Mouse (Mus musculus) forebrain, embryonic 14.5 days (tissue): ENCODE measurements at regions not wholly inside any gene's neighbourhood (a gene's known extent, or its start where the extent isn't known, plus 50 kb on each side); places are given as distances from the start of the nearest gene placed in this dataset.

ENCODE experiments used
- ATAC-seq: fragments of 200-750 bp; cut with Nextera tagmentation; 2 replicates; pipeline ENCODE4 v1.8.0; 2017; ENCODE audit warnings: mild to moderate bottlenecking, moderate library complexity
- DNase-seq: peaks from one replicate; pipeline ENCODE4 v3.0.0-alpha.2; 2015; ENCODE audit warnings: low spot score
- H3K27ac ChIP-seq: fragments of 300-500 bp; sonication (generic); 2 replicates; pipeline ENCODE4 v1.5.1; 2014; ENCODE audit warnings: low read depth, mild to moderate bottlenecking, control low read depth, low read length, moderate library complexity
- H3K27me3 ChIP-seq: fragments of 300-500 bp; sonication (generic); replicated peaks from 2 replicates; pipeline ENCODE4 v1.6.1; 2014; ENCODE audit warnings: low read length, control low read depth, mixed read lengths; ENCODE audit not compliant: control insufficient read depth, insufficient read depth
- H3K36me3 ChIP-seq: fragments of 300-500 bp; sonication (generic); 2 replicates; pipeline ENCODE4 v1.6.1; 2014; ENCODE audit warnings: low read length, control low read depth; ENCODE audit not compliant: control insufficient read depth, insufficient read depth
- H3K4me1 ChIP-seq: fragments of 300-500 bp; sonication (generic); 2 replicates; pipeline ENCODE4 v1.6.1; 2014; ENCODE audit warnings: antibody characterized with exemption, low read length, control low read depth; ENCODE audit not compliant: control insufficient read depth, insufficient read depth
- H3K4me2 ChIP-seq: fragments of 300-500 bp; sonication (generic); 2 replicates; pipeline ENCODE4 v1.6.1; 2014; ENCODE audit warnings: mild to moderate bottlenecking, control low read depth, low read length
- H3K4me3 ChIP-seq: fragments of 300-500 bp; sonication (generic); 2 replicates; pipeline ENCODE4 v1.5.1; 2014; ENCODE audit warnings: low read depth, low read length, control low read depth
- H3K9ac ChIP-seq: fragments of 300-500 bp; sonication (generic); 2 replicates; pipeline ENCODE4 v1.6.1; 2014; ENCODE audit warnings: mild to moderate bottlenecking, low read length, control low read depth, moderate library complexity
- H3K9me3 ChIP-seq: fragments of 300-500 bp; sonication (generic); replicated peaks from 2 replicates; pipeline ENCODE4 v1.6.1; 2016; ENCODE audit warnings: low read length, control low read depth, mixed read lengths; ENCODE audit not compliant: control insufficient read depth
- WGBS: fragments of 180-500 bp; shearing (Covaris S2); extraction: QIAGEN DNeasy Blood & Tissue Kit; methylation state at CpG from one replicate; pipeline ENCODE4 v1.1.7; 2014; 5-methylcytosine and 5-hydroxymethylcytosine counted together

DNA sequence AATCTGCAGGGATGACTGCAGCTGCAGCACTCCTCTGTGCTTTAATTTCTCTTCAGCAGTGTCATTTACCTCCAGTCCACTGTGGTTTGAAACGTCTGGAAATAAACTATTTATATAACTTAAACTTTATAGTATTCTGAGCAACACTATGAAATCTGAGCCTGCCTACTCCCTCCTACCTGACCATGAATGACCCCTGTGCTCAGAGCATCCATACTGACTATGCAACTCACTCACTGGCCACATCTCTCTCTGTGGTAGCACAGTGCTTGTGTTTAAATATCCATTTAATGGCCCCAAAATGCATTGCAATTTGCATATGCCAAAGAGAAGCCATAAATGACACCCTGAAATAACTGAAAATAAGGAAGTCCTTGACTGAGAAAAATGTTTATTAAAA lies 154.5 kb upstream of the Clec14a start:
- Histone ChIP-seq H3K9ac (no peak overlapping the region), H3K4me2 (no peak overlapping the region), H3K27me3 (no peaks in the 10 kb centered on the region), H3K4me3 (no peak overlapping the region), H3K9me3 (no peaks in the 10 kb centered on the region), H3K36me3 (no peaks in the 10 kb centered on the region), H3K27ac (no peak overlapping the region), H3K4me1 (no peaks in the 10 kb centered on the region)
- DNase-seq (no peak), ATAC-seq (no peak)
- 55% methylated on average over 1 of the region's 1 CpGs for WGBS

DNA sequence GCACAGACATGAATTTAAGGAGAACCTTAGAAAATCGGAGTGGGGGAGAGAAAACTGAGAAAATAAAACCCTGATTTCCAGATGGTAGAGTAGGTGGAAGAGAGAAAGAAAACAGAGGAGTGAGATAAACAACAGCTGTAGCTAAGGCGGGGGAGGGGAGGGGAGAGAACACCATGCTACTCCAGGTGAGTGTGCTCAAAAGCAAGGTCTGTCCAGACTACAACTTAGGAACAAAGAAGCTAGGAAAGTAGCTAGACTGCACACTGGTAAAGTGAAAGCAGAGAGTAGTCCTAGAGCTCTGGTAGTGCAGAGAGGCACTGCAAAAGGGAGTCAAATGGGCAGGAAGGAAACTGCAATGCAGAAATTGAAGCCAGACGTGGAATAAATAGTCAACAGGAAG lies 132.8 kb upstream of the Clec14a start:
- H3K4me3 ChIP-seq, result no peak overlapping the region
- no peaks in the 10 kb centered on the region for H3K9me3 ChIP-seq
- peak; percentile 13 for DNase-seq
- H3K27me3 ChIP-seq, result no peaks in the 10 kb centered on the region
- ATAC-seq, result peak; percentile 29; the same call in 1 of the 2 replicates
- no peak overlapping the region for H3K27ac ChIP-seq
- no peaks in the 10 kb centered on the region for H3K36me3 ChIP-seq
- no peaks in the 10 kb centered on the region for H3K4me1 ChIP-seq
- H3K9ac ChIP-seq, result no peak overlapping the region
- WGBS, result 72% methylated on average over 3 of the region's 3 CpGs
- no peak overlapping the region for H3K4me2 ChIP-seq

DNA sequence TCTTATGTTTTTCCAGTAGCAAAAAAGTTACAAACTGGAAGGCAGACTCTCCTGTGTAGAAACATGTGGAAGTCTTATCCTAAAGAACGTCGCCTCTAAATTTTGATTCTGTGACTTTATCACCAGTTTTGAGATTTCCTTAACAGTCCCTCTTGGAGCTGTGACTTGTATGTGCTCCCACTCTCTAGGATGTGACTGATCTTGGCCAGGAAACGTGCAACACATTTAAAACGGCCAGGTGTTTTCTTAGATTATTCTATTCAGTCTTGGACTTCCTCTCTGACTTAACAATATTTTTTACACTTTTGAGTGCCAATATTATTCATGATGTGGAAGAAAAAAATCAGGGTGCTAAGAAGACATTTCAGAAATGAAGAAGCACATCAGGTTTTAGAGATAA lies 91.2 kb upstream of the Clec14a start:
- Histone ChIP-seq H3K27ac (no peak overlapping the region), H3K9ac (no peak overlapping the region), H3K4me3 (no peak overlapping the region), H3K9me3 (no peaks in the 10 kb centered on the region), H3K4me2 (no peak overlapping the region), H3K36me3 (no peaks in the 10 kb centered on the region), H3K4me1 (no peaks in the 10 kb centered on the region), H3K27me3 (no peaks in the 10 kb centered on the region)
- DNase-seq (no peak), ATAC-seq (no peak)
- 94% methylated on average over 4 of the region's 4 CpGs for WGBS

DNA sequence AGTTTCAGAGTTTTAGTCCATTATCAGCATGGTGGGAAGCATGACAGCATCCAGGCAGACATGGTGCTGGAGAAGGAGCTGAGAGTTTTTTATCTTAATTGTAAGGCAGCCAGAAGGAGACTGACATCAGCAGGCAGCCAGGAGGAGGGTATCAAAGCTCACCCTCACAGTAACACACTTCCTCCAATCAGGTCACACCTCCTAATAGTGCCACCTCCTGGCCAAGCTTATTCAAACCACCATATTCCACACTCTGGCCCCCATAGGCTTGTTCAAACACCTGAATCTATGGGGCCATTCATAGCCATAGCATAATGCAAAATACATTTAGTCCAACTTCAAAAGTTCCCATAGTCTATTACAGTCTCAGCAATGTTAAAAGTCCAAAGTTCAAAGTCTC lies 65.1 kb upstream of the Clec14a start:
- no peaks in the 10 kb centered on the region for H3K27me3 ChIP-seq
- DNase-seq (no peak), ATAC-seq (no peak)
- H3K27ac ChIP-seq, result no peak overlapping the region
- no peak overlapping the region for H3K9ac ChIP-seq
- H3K36me3 ChIP-seq, result no peaks in the 10 kb centered on the region
- H3K4me2 ChIP-seq, result no peak overlapping the region
- H3K4me1 ChIP-seq, result no peaks in the 10 kb centered on the region
- no peaks in the 10 kb centered on the region for H3K9me3 ChIP-seq
- H3K4me3 ChIP-seq, result no peak overlapping the region

DNA sequence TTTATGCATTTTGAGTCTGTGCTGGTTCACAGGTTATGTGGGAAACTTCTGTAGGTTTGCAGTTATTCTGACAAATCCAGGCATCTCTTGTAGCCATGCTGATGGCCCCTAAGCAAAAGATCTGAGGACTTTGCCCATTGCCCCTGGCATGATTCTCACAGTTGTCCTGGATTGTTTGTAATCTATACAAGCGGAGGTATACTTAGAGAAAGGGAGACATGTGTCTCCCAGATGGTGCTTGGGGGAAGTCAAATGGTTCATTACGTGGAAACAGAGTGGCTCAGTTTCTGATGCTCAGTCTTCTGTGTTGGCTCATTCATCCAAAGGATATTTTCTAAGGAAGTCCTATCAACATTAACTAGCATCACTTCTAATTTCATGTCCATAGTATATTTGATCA lies 60.8 kb upstream of the Clec14a start:
- Histone ChIP-seq H3K4me1 (no peaks in the 10 kb centered on the region), H3K27me3 (no peaks in the 10 kb centered on the region), H3K9me3 (no peaks in the 10 kb centered on the region), H3K9ac (no peak overlapping the region), H3K4me2 (no peak overlapping the region), H3K4me3 (no peak overlapping the region), H3K27ac (no peak overlapping the region), H3K36me3 (no peaks in the 10 kb centered on the region)
- no peak for ATAC-seq
- WGBS, result 79% methylated on average over 2 of the region's 2 CpGs
- DNase-seq, result no peak

DNA sequence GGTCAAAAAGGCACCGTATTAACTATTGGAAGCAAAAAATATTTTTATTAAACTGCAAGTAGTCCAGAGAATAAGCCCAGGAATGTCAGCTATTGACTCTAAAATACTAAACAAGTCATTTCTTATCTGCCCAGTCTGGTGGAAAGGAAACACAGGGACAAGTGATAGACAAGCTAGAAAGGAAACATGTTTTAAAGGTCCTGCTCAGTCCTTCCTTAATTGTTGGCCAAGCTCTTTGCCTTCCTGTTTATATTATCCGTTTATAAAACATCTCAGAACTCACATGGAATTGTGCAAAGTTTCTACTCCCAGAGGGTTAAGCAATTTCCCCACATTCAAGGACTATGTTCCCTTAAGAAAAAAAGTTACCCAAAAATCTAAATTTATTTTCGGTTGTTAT lies 54.9 kb upstream of the Clec14a start:
- no peak for ATAC-seq
- no peaks in the 10 kb centered on the region for H3K27me3 ChIP-seq
- H3K9ac ChIP-seq, result no peak overlapping the region
- H3K27ac ChIP-seq, result no peak overlapping the region
- H3K9me3 ChIP-seq, result no peaks in the 10 kb centered on the region
- 88% methylated on average over 3 of the region's 3 CpGs for WGBS
- no peak overlapping the region for H3K4me3 ChIP-seq
- DNase-seq, result no peak
- no peak overlapping the region for H3K4me2 ChIP-seq
- no peaks in the 10 kb centered on the region for H3K36me3 ChIP-seq
- no peaks in the 10 kb centered on the region for H3K4me1 ChIP-seq
